Mouse (Mus musculus): ENCODE measurements around the gene Ano9. TPM values are rescaled to one million over a fixed set of nuclear protein-coding genes. Genes with fewer than 3 reads are reported as not detected.

The Ano9 gene
- total RNA-seq (2023; ENCODE audit: inconsistent age) = not detected in 4 replicates

GRCm38 (mm10) chr7:141117636-141118035 lies at the start of gene Ano9:
Gene Ano9, minus strand, starts transcription at chr7:141117806.

DNA sequence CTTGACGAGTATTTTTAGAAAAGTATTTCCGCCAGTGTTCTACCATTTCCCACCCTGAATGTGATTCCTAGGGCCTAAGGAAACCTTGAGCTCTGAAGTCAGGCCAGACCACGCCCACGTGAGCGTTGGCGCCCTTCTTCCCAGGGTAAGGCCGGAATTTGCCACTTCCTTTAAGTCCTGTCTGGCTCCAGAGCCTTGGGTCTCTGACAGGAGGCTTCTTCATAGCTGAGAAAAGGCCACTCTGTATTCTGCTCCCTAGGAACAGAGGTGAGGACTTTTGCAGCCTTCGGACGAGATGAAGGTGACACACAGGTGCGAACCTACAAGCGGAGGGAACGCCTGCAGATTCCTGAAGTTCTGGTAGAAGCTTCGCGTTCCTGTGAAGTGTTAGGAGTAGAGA lies 4.6 kb upstream of the Ano9 start, which contains the start of gene Ptdss2:
Gene Ptdss2 (plus strand): TSS at position 138 of the 400 bp plus-strand sequence.

DNA sequence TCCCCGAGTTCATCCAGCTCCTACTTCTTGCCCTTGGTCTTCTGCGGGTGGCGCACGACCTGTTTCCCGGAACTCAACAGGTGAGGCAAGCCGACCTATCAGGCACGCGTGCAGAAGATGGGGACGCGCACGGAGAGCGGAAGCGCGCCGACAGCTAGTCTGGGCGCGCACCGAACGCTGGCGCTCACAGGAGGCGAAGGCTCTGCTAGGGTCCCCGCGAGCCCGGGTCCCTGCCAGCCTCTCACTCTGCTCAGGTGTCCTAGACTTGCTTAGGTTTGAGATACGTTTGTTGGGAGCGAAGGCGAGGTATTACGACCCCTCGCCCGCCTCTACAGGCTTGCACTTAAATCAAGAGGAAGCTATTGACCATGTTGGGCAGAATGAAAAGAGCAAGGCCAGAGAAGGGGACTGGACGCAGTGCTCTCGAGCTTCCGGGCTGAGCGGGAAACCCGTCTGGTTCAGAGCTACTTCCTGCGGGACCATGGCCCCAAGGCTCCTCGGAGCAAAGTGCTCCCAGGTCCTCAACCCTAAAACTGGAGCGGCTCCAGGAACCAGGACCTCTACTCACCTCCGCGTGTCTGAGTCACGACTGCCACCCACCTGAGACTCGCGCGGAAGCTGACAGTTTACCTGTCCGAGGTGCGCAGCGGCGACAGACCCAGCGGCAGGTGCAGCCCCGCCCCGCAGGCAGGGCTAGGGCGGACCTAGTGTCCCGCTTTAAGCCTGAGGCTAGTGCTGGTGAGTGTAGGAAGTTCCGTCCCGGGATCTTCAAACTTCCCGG lies 17.5 kb downstream of the Ano9 start, which contains the start of gene Sigirr:
Gene Sigirr (minus strand): TSS at position 662 of the 781 bp plus-strand sequence.

GRCm38 (mm10) chr7:141077841-141078240 lies 39.8 kb downstream of the Ano9 start, which contains the start of gene Pkp3:
Gene Pkp3, plus strand, starts transcription at chr7:141078218.

DNA sequence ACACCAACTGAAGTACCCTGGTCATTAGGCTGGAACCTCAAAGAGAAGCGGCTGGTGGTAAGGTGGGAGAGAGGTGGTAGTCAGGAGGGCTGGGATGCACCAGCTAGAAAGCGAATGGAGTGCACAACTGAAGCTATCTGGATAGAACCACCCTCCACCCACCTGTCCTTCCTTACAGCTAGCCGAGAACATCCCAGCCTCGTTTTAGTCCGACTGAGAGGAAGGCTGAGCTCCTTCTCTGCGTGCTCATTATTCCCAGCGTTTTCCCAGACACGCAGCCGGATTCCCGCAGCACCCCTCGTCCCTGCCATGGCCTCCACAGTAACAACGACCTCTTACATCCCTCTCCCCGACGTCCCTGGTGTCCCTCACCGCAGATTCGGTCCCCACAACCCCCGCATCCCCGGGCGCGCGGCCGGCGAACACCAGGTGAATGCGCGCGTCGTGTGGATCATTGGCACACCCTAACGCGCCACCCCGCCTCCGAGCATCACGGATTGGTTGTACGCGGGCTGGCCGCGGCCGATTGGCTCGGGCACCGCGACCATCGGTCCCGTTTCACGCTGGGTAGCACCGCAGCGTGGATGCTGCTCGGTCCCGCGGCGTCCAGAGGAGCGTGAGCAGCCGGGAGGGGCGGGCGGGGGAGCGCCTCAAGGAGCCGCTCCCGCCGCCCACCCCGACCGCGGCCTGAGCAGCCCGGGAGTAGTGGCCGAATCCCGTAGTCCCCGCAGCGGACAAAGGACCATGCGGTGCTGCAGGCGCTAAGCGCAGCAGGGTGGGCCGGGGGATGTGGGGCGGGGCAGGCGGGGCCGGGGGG lies 57.0 kb downstream of the Ano9 start, which contains the start of gene B4galnt4:
Gene B4galnt4 (plus strand): TSS at position 679 of the 817 bp plus-strand sequence.

Other genes starting within 250 kb of the Ano9 start
- 82.3 to 93.8 TPM (median 86.4 TPM) in 4 replicates for gene Psmd13, start 235.8 kb downstream of the Ano9 start, total RNA-seq (2023; ENCODE audit: inconsistent age)
- gene Sirt3, start 235.5 kb downstream of the Ano9 start, total RNA-seq (2023; ENCODE audit: inconsistent age) = 9.4 to 10.6 TPM (median 9.8 TPM) in 4 replicates
- not detected in 4 replicates for gene Cox8b, start 217.4 kb downstream of the Ano9 start, total RNA-seq (2023; ENCODE audit: inconsistent age)
- gene Nlrp6, start 196.9 kb downstream of the Ano9 start, total RNA-seq (2023; ENCODE audit: inconsistent age) = not detected in 4 replicates
- gene Pgghg, start 176.4 kb downstream of the Ano9 start, total RNA-seq (2023; ENCODE audit: inconsistent age) = 16.3 to 20.3 TPM (median 17.9 TPM) in 4 replicates
- not detected in 4 replicates for gene Ifitm5, start 167.5 kb downstream of the Ano9 start, total RNA-seq (2023; ENCODE audit: inconsistent age)
- not detected in 4 replicates for gene Gm45717, start 161.9 kb downstream of the Ano9 start, total RNA-seq (2023; ENCODE audit: inconsistent age)
- 8.8 to 13.3 TPM (median 11.4 TPM) in 4 replicates for gene Ifitm2, start 161.8 kb downstream of the Ano9 start, total RNA-seq (2023; ENCODE audit: inconsistent age)
- gene Ifitm1, start 150.6 kb downstream of the Ano9 start, total RNA-seq (2023; ENCODE audit: inconsistent age) = 1.0 to 1.5 TPM (median 1.4 TPM) in 4 replicates
- gene Ifitm3, start 107.0 kb downstream of the Ano9 start, total RNA-seq (2023; ENCODE audit: inconsistent age) = 3.6 to 8.8 TPM (median 6.2 TPM) in 4 replicates
- 0.90 TPM in 1 of 4 replicates, not detected in the others for gene Ifitm6, start 99.9 kb downstream of the Ano9 start, total RNA-seq (2023; ENCODE audit: inconsistent age)
- not detected in 4 replicates for gene Gm17387, start 88.7 kb downstream of the Ano9 start, total RNA-seq (2023; ENCODE audit: inconsistent age)
- gene B4galnt4, start 56.7 kb downstream of the Ano9 start, total RNA-seq (2023; ENCODE audit: inconsistent age) = not detected in 4 replicates
- gene Pkp3, start 39.6 kb downstream of the Ano9 start, total RNA-seq (2023; ENCODE audit: inconsistent age) = 22.4 to 30.5 TPM (median 27.5 TPM) in 4 replicates
- gene Sigirr, start 17.2 kb downstream of the Ano9 start, total RNA-seq (2023; ENCODE audit: inconsistent age) = 35.5 to 39.1 TPM (median 37.6 TPM) in 4 replicates
- 7.8 to 11.5 TPM (median 9.6 TPM) in 4 replicates for gene Ptdss2, start 4.6 kb upstream of the Ano9 start, total RNA-seq (2023; ENCODE audit: inconsistent age)
- gene Rnh1, start 55.1 kb upstream of the Ano9 start, total RNA-seq (2023; ENCODE audit: inconsistent age) = 67.1 to 79.0 TPM (median 70.2 TPM) in 4 replicates
- gene Hras, start 76.2 kb upstream of the Ano9 start, total RNA-seq (2023; ENCODE audit: inconsistent age) = 22.9 to 33.3 TPM (median 30.1 TPM) in 4 replicates
- 6.7 to 10.0 TPM (median 8.1 TPM) in 4 replicates for gene Lrrc56, start 76.4 kb upstream of the Ano9 start, total RNA-seq (2023; ENCODE audit: inconsistent age)
- gene Lmntd2, start 96.3 kb upstream of the Ano9 start, total RNA-seq (2023; ENCODE audit: inconsistent age) = 3.7 to 4.6 TPM (median 4.1 TPM) in 4 replicates
- 8.4 to 13.1 TPM (median 10.6 TPM) in 4 replicates for gene Rassf7, start 98.1 kb upstream of the Ano9 start, total RNA-seq (2023; ENCODE audit: inconsistent age)
- 136 to 148 TPM (median 141 TPM) in 4 replicates for gene Phrf1, start 111.0 kb upstream of the Ano9 start, total RNA-seq (2023; ENCODE audit: inconsistent age)
- 32.3 to 66.0 TPM (median 40.5 TPM) in 4 replicates for gene Irf7, start 148.7 kb upstream of the Ano9 start, total RNA-seq (2023; ENCODE audit: inconsistent age)
- not detected in 4 replicates for gene Cdhr5, start 159.0 kb upstream of the Ano9 start, total RNA-seq (2023; ENCODE audit: inconsistent age)
- gene Sct, start 161.3 kb upstream of the Ano9 start, total RNA-seq (2023; ENCODE audit: inconsistent age) = not detected in 4 replicates
- not detected in 4 replicates for gene Drd4, start 174.2 kb upstream of the Ano9 start, total RNA-seq (2023; ENCODE audit: inconsistent age)
- gene Deaf1, start 209.9 kb upstream of the Ano9 start, total RNA-seq (2023; ENCODE audit: inconsistent age) = 33.9 to 38.7 TPM (median 37.0 TPM) in 4 replicates
- 14.7 to 20.5 TPM (median 19.9 TPM) in 4 replicates for gene Tmem80, start 209.9 kb upstream of the Ano9 start, total RNA-seq (2023; ENCODE audit: inconsistent age)
- gene Eps8l2, start 221.1 kb upstream of the Ano9 start, total RNA-seq (2023; ENCODE audit: inconsistent age) = 1.2 TPM in 1 of 4 replicates, not detected in the others